ENCODE assay signal across 8 mouse cellular contexts in the genomic region with DNA sequence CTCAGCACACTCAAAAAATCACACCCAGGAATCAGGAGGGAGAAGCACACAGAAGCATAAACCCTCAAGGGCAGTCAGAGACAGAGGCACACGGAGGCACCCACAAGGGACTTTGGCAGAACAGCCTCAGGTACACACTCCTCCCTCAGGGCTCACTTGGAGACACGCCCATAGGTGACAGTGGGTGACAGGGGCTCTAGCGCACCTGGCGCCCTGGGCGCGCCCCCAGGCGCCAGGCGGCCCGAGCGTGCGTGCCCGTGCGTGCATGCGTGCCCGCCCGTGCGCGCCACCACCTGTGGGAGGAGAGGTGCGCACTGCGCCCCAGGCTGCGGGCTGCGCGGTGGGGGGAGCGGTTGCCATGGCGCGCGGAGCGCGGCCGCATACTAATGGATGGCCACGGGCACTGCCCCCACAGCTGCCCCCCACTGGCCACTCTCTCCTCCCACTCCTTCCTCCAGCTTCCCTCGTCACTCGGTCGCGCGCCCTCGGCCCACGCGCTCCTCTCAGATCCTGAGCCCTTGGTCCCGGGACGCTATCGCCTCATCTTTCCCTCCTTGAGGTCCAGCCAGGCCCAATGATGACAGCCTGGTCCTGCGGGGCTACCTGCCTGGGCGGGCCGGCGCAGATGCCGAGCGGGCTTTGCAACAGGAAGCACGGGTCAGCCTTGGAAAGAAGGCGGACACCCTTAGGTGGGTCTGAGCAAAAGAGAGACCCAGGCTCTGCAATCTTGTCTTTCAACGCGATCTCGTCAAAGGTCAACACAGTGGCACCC. TPM values are rescaled to one million over a fixed set of nuclear protein-coding genes. Genes with fewer than 3 reads are reported as not detected.
DNase-seq lines count a peak whose midpoint lies in the region; ATAC-seq lines count a peak whose summit lies in the region.

No protein-coding gene starts in this region.

- WGBS in liver, embryonic 11.5 days: 3% methylated on average over 53 of the region's 53 CpGs
- WGBS in neural tube, embryonic 14.5 days: 1% methylated on average over 39 of the region's 53 CpGs

- H3K4me3 ChIP-seq in megakaryocyte, embryonic 14.5 days (replicated peaks): peak overlapping the region; percentile 84
- H3K4me3 ChIP-seq in liver, embryonic 11.5 days (ENCODE audit: low read depth, low read length): peak overlapping the region; percentile 43
- peak overlapping the region; percentile 28 for H3K4me3 ChIP-seq in neural tube, embryonic 14.5 days (ENCODE audit: low read depth, low read length)

- peak overlapping the region; percentile 82 for H3K4me2 ChIP-seq in liver, embryonic 11.5 days
- peak overlapping the region; percentile 85 for H3K4me2 ChIP-seq in neural tube, embryonic 14.5 days (ENCODE audit: low read depth, low read length)

- H3K27ac ChIP-seq in liver, embryonic 11.5 days (ENCODE audit: low read depth, low read length): peak overlapping the region; percentile 28; the same call in 1 of the 2 replicates
- peak overlapping the region; percentile 73 for H3K27ac ChIP-seq in neural tube, embryonic 14.5 days (ENCODE audit: low read depth, low read length)

- peaks cover 13% of the 10 kb centered on the region for H3K36me3 ChIP-seq in megakaryocyte, embryonic 14.5 days (replicated peaks; ENCODE audit: low read length)
- no peaks in the 10 kb centered on the region for H3K36me3 ChIP-seq in liver, embryonic 11.5 days (ENCODE audit: control insufficient read depth, insufficient read depth, low read length)
- no peaks in the 10 kb centered on the region for H3K36me3 ChIP-seq in neural tube, embryonic 14.5 days (ENCODE audit: control insufficient read depth, insufficient read depth, low read length)

- H3K9me3 ChIP-seq in megakaryocyte, embryonic 14.5 days: no peaks in the 10 kb centered on the region
- no peaks in the 10 kb centered on the region for H3K9me3 ChIP-seq in liver, embryonic 11.5 days (ENCODE audit: control insufficient read depth, low read length)
- H3K9me3 ChIP-seq in neural tube, embryonic 14.5 days (ENCODE audit: control insufficient read depth, low read length): no peaks in the 10 kb centered on the region

- H3K27me3 ChIP-seq in megakaryocyte, embryonic 14.5 days (replicated peaks): peaks cover 39% of the 10 kb centered on the region
- peaks cover 18% of the 10 kb centered on the region for H3K27me3 ChIP-seq in liver, embryonic 11.5 days (replicated peaks; ENCODE audit: control insufficient read depth, insufficient read depth, low read length)
- H3K27me3 ChIP-seq in neural tube, embryonic 14.5 days (ENCODE audit: control insufficient read depth, insufficient read depth, low read length): no peaks in the 10 kb centered on the region

- peaks cover 64% of the 10 kb centered on the region for H3K4me1 ChIP-seq in megakaryocyte, embryonic 14.5 days
- H3K4me1 ChIP-seq in liver, embryonic 11.5 days (replicated peaks; ENCODE audit: control insufficient read depth, insufficient read depth, low read length): peaks cover 39% of the 10 kb centered on the region
- peaks cover 38% of the 10 kb centered on the region for H3K4me1 ChIP-seq in neural tube, embryonic 14.5 days (ENCODE audit: control insufficient read depth, insufficient read depth, low read length)

- no peak for ATAC-seq in megakaryocyte, adult 5-6 weeks (ENCODE audit: poor library complexity, severe bottlenecking)
- peak; percentile 28 for ATAC-seq in frontal cortex, adult (ENCODE audit: low TSS enrichment)
- no peak; the same call in 1 of the 2 replicates for ATAC-seq in liver, embryonic 11.5 days (replicated peaks; ENCODE audit: low FRiP score)
- peak; percentile 51 for ATAC-seq in neural tube, embryonic 14.5 days (ENCODE audit: low read depth)

- H3K9ac ChIP-seq in liver, embryonic 11.5 days (ENCODE audit: low read depth, low read length): peak overlapping the region; percentile 23; the same call in 1 of the 2 replicates
- peak overlapping the region; percentile 50 for H3K9ac ChIP-seq in neural tube, embryonic 14.5 days (replicated peaks; ENCODE audit: low read depth, low read length)

- peak; percentile 73 for DNase-seq in cerebellum, adult 11-12 months
- peak; percentile 82 for DNase-seq in kidney, adult 11 months
- no peak for DNase-seq in liver, embryonic 11.5 days (ENCODE audit: low spot score)
- peak; percentile 80 to 89 for DNase-seq in thymus, postnatal 36 days

RNA-seq across cellular contexts. Expression of gene Wasf2, which starts 45.1 kb away (rescaled TPM):
- 43.7 and 76.2 TPM in 2 replicates for polyA plus RNA-seq in megakaryocyte, embryonic 14.5 days (2012; ENCODE audit: insufficient read depth, low replicate concordance)
- 226 and 236 TPM in 2 replicates for total RNA-seq in megakaryocyte, adult 5-6 weeks (2015)
- 56.9 and 75.4 TPM in 2 replicates for total RNA-seq in megakaryocyte, adult 5-6 weeks (2017)
- polyA plus RNA-seq in liver, embryonic 11.5 days (2014; fragmentation: Nextera tagmentation; extraction: Ambion mirVana): 32.1 and 42.2 TPM in 2 replicates
- 18.5 and 19.6 TPM in 2 replicates for polyA plus RNA-seq in neural tube, embryonic 14.5 days (2014; fragmentation: Nextera tagmentation; extraction: Ambion mirVana)

Comparison
In these comparisons a context has a peak if more than half of its experiments do, and no peak if none do; other contexts are left out.
1. H3K4me3 ChIP-seq: peak in every context shown above with its lines; median percentile 84 in megakaryocyte, embryonic 14.5 days; 43 in liver, embryonic 11.5 days; 28 in neural tube, embryonic 14.5 days.
2. ATAC-seq: peak in frontal cortex, adult (single experiment) and neural tube, embryonic 14.5 days (single experiment); none in megakaryocyte, adult 5-6 weeks (single experiment) and liver, embryonic 11.5 days (single experiment).